Mouse (Mus musculus) NIH3T3 (cell line): Measurements from ENCODE around the gene Epha1.

ENCODE experiments used
- DNase-seq: peaks from one replicate; pipeline ENCODE4 v3.0.0-alpha.2; 2012; ENCODE audit warnings: low read depth

Gene Epha1

GRCm38 (mm10) chr6:42354076-42355019 lies 18.7 kb downstream of the Epha1 start:
- DNase-seq = peak; percentile 83

DNA sequence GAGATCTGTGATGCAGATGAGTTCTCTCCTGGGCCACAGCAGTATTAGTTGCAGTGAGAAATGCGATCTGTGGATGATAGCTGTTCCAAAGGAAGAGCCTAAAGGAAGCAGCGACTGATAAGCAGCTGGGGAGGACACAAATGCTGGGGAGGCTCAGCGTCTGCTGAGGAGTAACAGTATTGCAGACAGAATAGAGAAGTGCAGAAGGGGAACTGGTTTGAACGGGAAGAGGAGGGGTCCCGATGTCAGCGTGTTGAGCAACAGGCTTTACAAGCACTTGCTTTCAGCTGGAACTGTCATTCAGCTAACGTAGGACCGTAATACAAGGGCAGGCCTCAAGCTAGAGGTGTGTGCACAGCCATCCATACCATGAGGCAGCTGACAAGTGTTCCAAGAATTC lies 19.9 kb downstream of the Epha1 start:
- DNase-seq = peak; percentile 38

GRCm38 (mm10) chr6:42352486-42352846 lies 20.6 kb downstream of the Epha1 start:
- no peak for DNase-seq

GRCm38 (mm10) chr6:42351776-42352485 lies 21.1 kb downstream of the Epha1 start:
- DNase-seq = peak; percentile 57

DNA sequence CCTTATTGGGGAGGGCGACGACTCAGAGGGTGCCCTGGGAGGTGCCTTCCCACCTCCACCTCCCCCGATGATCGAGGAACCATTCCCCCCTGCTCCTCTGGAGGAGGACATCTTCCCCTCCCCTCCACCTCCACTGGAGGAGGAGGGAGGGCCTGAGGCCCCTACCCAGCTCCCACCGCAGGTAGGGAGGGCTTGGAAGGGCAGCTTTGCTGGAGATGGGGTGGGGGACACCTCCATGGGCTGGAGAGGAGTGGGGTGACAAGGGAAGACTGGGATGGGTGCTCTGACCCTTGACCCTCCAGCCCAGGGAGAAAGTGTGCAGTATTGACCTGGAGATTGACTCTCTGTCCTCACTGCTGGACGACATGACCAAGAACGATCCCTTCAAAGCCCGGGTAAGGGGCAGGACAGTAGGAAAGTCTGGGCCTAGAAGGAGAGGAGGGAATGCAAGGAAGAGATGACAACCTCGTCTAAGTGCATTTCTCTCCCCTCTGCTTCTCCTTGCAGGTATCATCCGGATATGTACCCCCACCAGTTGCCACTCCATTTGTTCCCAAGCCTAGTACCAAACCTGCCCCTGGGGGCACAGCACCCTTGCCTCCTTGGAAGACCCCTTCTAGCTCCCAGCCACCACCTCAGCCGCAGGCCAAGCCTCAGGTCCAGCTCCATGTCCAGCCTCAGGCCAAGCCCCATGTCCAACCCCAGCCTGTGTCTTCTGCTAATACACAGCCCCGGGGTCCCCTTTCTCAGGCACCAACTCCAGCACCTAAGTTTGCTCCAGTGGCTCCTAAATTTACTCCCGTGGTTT lies 21.9 kb downstream of the Epha1 start:
- DNase-seq = no peak

- peak; percentile 98 for DNase-seq
Measured at GRCm38 (mm10) chr6:42350021-42350967, 22.8 kb downstream of the Epha1 start.

GRCm38 (mm10) chr6:42349426-42350020 lies 23.5 kb downstream of the Epha1 start, which contains the start of gene Zyx:
TSS of gene Zyx (plus strand) at chr6:42349630.
- DNase-seq = peak; percentile 99

- DNase-seq = peak; percentile 94
Measured at GRCm38 (mm10) chr6:42349006-42349425, 24.1 kb downstream of the Epha1 start.

DNA sequence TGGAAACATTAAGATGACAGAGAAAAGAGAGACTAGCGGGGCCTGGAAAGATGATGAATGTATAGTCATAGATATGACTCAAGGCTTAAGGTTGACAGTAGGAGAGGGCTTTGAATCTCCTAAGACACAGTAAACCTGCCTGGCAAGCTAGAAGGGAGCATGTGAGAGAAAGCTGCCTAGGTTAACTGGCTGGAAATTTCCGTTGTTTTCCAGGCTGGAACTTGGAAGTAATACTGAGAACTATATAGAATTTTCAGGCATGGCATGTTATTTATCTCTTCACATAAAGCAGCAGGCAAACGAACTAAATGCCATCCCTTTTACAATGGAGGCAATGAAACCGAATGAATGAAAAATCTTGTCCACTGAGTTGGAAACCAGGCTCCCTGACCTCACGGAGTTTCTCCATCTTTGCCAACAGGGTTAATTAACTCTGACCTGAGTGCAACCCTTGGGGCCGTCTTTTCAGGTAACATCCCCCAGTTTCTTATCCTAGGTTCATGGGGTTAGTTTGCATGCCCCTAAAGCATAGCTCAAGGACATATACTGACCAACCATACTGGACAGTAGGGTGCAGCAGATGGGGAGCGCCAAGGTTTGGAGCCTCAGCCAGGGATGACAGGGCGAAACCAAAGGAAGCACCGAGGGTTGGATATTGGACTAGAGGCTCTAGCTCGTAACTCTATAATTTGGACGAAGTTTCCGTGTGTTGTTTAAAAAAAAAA lies 24.6 kb downstream of the Epha1 start:
- peak; percentile 22 for DNase-seq

- DNase-seq = no peak
Measured at GRCm38 (mm10) chr6:42344255-42344654, 28.8 kb downstream of the Epha1 start.

- no peak for DNase-seq
Measured at GRCm38 (mm10) chr6:42343361-42344120, 29.5 kb downstream of the Epha1 start.

DNA sequence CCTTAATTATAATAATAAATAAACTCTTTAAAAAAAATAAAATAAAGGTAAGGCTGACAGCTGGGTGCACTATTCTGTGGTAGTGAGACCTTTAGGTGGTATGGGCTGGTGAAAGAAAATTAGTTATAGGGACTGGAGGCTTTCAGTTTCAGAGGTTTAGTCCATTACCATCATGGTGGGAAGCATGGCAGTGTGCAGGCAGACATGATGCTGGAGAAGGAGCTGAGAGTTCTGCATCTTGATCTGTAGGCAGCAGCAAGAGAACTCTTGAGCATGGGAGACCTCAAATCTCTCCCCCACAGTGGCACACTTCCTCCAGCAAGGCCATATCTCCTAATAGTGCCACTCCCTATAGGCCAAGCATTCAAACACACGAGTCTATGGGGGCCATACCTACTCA lies 30.9 kb downstream of the Epha1 start:
- no peak for DNase-seq

- DNase-seq = peak; percentile 95
Measured at GRCm38 (mm10) chr6:42339981-42340380, 33.1 kb downstream of the Epha1 start.

- DNase-seq = no peak
Measured at GRCm38 (mm10) chr6:42339189-42339588, 33.9 kb downstream of the Epha1 start.

DNA sequence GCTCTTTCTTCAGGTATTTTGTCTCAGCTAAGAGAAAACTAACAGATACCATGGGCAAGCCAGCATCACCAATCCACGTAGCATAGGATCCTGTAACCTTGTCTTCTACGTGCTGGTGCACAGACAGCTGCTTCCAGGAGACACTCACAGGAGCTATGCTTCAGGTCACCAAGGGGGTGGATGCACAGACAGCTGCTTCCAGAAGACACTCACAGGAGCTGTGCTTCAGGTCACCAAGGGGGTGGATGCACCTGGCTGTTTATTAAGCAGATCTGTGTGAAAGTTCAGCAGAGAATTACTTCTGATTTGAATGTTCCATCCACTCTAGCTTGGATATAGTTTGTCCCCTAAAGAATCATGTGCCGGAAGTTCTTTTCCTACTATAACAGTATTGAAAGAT lies 42.1 kb downstream of the Epha1 start:
- DNase-seq = no peak

DNA sequence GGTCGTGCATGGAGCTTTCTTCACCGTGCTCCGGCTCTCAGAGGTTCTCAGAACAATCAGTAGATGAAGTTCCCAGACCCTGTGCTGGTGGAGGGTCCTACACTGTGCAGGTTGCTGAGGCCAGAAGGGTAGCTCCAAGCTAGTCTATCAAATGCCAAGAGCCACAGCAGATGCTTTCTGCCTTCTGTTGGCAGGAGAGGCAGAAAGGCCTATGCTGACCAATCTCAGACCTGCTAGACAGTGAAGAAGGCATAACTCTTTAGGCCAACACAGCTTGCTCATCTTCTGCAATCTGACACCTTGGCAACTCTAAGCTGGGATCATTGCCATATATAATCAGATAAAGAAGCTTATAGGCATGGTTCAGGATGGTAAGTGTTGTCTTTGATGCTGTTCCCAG lies 42.9 kb downstream of the Epha1 start:
- DNase-seq = no peak

- no peak for DNase-seq
Measured at GRCm38 (mm10) chr6:42328757-42329156, 44.3 kb downstream of the Epha1 start.

GRCm38 (mm10) chr6:42326509-42326908 lies 46.6 kb downstream of the Epha1 start:
- no peak for DNase-seq

GRCm38 (mm10) chr6:42325268-42325609 lies 47.8 kb downstream of the Epha1 start:
- DNase-seq = peak; percentile 96
